Mouse (Mus musculus) common myeloid progenitor, adult 5-6 weeks (primary cell): ENCODE results near the gene Sptb. TPM values are rescaled to one million over a fixed set of nuclear protein-coding genes. Genes with fewer than 3 reads are reported as not detected.
A peak's percentile ranks its signal among the peaks of the same experiment; 100 is the strongest.

Experiments
- ATAC-seq: replicated peaks from 2 replicates; pipeline ENCODE4 v1.8.0; 2016; ENCODE audit warnings: low read depth, mild to moderate bottlenecking, moderate TSS enrichment, inconsistent platforms; ENCODE audit not compliant: poor library complexity, severe bottlenecking
- total RNA-seq: library from RNA; stranded (forward); fragments of 200-1000, 187-1606 nt; gene quantifications from 2 replicates; pipeline ENCODE4 v1.2.3, GENCODE M21; 2017

The Sptb gene
- total RNA-seq, 1 experiment from 2014 or later = 17.2 TPM

GRCm38 (mm10) chr12:76675364-76675763, 35.0 kb downstream of the Sptb start:
- no peak for ATAC-seq

- peak; percentile 75 for ATAC-seq
Observed at GRCm38 (mm10) chr12:76673794-76674222, 36.5 kb downstream of the Sptb start.

- ATAC-seq = no peak
Observed at GRCm38 (mm10) chr12:76672008-76672407, 38.3 kb downstream of the Sptb start.

GRCm38 (mm10) chr12:76670533-76671086, 39.7 kb downstream of the Sptb start:
- peak; percentile 59 for ATAC-seq

GRCm38 (mm10) chr12:76669956-76670530, 40.3 kb downstream of the Sptb start:
- no peak for ATAC-seq

- no peak for ATAC-seq
Observed at GRCm38 (mm10) chr12:76668654-76669419, 41.5 kb downstream of the Sptb start.

GRCm38 (mm10) chr12:76651788-76652345, 58.5 kb downstream of the Sptb start:
- no peak for ATAC-seq

- ATAC-seq = peak; percentile 94
Observed at GRCm38 (mm10) chr12:76649708-76650687, 60.3 kb downstream of the Sptb start.

GRCm38 (mm10) chr12:76645222-76646110, 64.9 kb downstream of the Sptb start:
- ATAC-seq = no peak

- no peak for ATAC-seq
Observed at GRCm38 (mm10) chr12:76643679-76644078, 66.7 kb downstream of the Sptb start.

- ATAC-seq = no peak
Observed at GRCm38 (mm10) chr12:76642616-76643015, 67.7 kb downstream of the Sptb start.

GRCm38 (mm10) chr12:76640620-76641019, 69.7 kb downstream of the Sptb start:
- no peak for ATAC-seq

GRCm38 (mm10) chr12:76634899-76635693, 75.3 kb downstream of the Sptb start:
- ATAC-seq = no peak

GRCm38 (mm10) chr12:76623374-76623773, 87.0 kb downstream of the Sptb start:
- ATAC-seq = no peak

GRCm38 (mm10) chr12:76619847-76620246, 90.5 kb downstream of the Sptb start:
- ATAC-seq = no peak

GRCm38 (mm10) chr12:76618175-76618574, 92.2 kb downstream of the Sptb start:
- no peak for ATAC-seq

GRCm38 (mm10) chr12:76615580-76615937, 94.8 kb downstream of the Sptb start:
- ATAC-seq = no peak

GRCm38 (mm10) chr12:76614868-76615579, 95.3 kb downstream of the Sptb start:
- peak; percentile 80 for ATAC-seq
